Mouse (Mus musculus): Measurements from ENCODE around the gene Cela1. TPM values are rescaled to one million over a fixed set of nuclear protein-coding genes. Genes with fewer than 3 reads are reported as not detected.
A peak's percentile ranks its signal among the peaks of the same experiment; 100 is the strongest.

The Cela1 gene
- 19.3 and 22.2 TPM in 2 replicates for polyA plus RNA-seq (2012; ENCODE audit: insufficient read depth, insufficient read length, missing spikeins)

DNA sequence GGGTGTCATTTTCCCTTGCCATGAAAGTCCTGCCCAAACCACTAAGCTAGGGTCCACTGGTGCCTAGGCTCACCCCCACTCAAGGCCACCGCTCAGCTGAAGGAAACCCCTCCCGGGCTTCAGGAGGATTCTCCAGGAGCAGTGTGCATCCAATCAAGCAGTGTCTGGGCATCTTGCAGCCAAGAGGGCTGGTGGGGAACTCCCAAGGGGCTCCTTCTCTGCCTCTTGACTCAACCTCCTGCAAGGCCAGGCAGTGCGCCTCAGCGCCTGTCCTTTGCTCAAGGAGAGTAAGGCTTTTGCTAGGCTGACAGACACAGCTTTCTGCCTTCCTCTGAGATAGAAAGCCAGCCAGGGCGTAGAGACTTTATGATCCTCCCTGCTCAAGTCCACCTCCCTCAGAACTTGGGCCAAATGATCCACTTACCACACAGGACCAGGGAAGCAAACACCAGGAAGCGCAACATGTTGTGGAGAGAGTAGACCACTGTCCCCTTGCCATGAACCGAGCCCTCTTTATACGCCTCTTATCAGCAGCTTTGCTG, at the start of gene Cela1:
Gene Cela1, minus strand, starts transcription at position 492 of the 542 bp plus-strand sequence.
- Histone ChIP-seq H3K4me3 (ENCODE audit: insufficient read depth, low read depth, low read length) (peak within 1 kb of the TSS; percentile 14; the same call in 1 of the 2 replicates), H3K4me1 (ENCODE audit: control insufficient read depth, insufficient read depth, insufficient read length, low read length) (peaks cover 7% of the 10 kb centered on the region)

DNA sequence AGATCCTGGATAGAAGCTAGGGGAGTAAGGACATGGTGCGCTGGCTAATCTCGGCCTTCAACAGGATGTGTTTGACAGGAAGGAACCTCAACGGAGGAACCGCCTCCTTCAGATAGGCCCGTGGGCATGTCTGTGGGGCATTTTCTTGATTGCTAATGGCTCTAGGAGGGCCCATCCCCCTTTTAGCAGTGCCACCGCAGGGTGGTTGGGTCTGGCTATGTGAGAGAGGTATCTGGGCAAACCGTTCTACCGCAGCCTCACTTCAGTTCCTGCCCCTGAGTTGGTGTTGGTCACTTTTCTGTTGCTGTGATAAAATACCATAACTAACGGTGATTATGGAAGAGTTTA, 48.2 kb upstream of the Cela1 start:
- H3K4me1 ChIP-seq (ENCODE audit: control insufficient read depth, insufficient read depth, insufficient read length, low read length): no peaks in the 10 kb centered on the region
- H3K4me3 ChIP-seq (ENCODE audit: insufficient read depth, low read depth, low read length): no peak overlapping the region
- no peak overlapping the region for H3K27ac ChIP-seq (replicated peaks; ENCODE audit: low read depth, low read length)

More for the DNA sequence above, at the start of gene Cela1:
- peak within 1 kb of the TSS; percentile 26; the same call in 1 of the 2 replicates for H3K27ac ChIP-seq (replicated peaks; ENCODE audit: low read depth, low read length)

DNA sequence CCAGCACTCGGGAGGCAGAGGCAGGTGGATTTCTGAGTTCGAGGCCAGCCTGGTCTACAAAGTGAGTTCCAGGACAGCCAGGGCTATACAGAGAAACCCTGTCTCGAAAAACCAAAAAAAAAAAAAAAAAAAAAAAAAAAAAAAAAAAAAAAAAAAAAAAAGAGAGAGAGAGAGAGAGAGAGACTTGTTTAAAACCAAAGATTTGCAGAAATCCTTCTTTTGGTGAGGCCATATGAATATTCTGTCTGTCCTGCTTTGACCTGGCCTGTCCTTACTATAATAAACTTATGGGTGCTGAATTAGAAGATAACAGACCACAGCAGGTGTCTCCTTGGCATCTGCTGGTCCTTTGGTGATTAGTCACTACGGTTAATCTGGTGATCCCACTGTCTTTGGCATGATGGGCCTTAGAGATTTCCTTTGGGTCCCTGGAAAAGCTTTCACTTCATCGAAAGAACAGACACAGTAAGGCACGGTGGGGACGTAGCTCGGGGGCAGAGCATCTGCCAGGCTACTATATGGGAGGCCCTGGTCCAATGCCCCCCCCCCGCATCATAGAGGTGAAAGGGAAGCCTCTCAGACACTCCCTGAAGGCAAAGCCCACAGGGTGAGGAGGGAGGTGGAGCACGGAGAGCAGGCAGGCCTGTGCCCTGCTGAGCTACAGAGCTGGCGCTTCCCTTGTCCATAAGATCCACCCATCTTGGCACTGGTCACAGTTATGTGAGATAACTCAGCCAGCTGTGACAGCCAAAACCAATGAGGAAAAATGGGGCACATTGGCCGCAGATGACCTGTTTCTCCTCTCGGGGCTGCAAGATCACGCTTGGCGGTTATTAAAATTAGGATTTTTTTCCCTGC, 47.6 kb upstream of the Cela1 start:
- H3K4me3 ChIP-seq (ENCODE audit: insufficient read depth, low read depth, low read length): no peak overlapping the region
- no peaks in the 10 kb centered on the region for H3K4me1 ChIP-seq (ENCODE audit: control insufficient read depth, insufficient read depth, insufficient read length, low read length)
- H3K27ac ChIP-seq (replicated peaks; ENCODE audit: low read depth, low read length): no peak overlapping the region

DNA sequence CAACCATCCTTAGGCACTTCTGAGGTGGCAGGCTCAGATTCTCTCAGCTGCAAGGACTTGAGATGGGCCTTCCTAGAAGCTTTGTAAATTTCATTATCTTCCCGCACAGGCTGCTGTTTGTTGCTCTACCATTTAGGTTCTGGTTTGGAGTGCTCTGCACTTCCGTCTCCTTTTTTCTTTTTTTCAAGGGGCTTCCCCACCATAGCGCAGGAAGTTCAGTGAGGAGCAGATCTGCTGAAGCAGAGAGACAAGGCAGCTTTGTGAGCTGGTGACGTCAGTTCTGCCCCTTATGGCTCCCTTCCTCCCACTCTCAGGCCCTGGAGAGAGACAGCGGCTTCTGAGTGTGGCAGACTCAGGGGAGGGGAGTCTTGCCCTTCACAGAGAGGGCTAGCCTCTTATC, 44.9 kb upstream of the Cela1 start:
- no peak overlapping the region for H3K4me3 ChIP-seq (ENCODE audit: insufficient read depth, low read depth, low read length)
- no peak overlapping the region for H3K27ac ChIP-seq (replicated peaks; ENCODE audit: low read depth, low read length)

DNA sequence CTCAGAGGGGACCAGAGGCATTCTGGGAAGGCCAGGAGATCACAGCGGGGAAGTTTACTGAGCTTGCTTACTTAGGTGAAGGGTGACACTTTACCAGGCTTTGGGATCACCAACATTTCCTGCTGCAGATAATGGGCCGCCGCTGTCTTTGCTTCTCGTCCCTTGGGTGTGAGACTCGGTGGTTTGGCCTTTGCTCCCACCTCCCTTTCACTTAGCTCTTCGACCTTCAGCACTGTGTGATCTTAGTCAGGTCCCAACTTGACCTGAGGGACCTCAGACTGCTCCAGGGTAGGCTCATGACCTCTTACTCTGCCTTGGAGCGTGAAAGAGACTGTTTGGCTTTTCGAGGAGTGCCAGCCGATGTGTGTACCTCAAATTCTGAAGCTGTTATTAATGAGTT, 43.4 kb upstream of the Cela1 start:
- Histone ChIP-seq H3K4me3 (ENCODE audit: insufficient read depth, low read depth, low read length) (no peak overlapping the region), H3K4me1 (ENCODE audit: control insufficient read depth, insufficient read depth, insufficient read length, low read length) (no peaks in the 10 kb centered on the region), H3K27ac (replicated peaks; ENCODE audit: low read depth, low read length) (no peak overlapping the region)

More for the DNA sequence above, 44.9 kb upstream of the Cela1 start:
- no peaks in the 10 kb centered on the region for H3K4me1 ChIP-seq (ENCODE audit: control insufficient read depth, insufficient read depth, insufficient read length, low read length)

DNA sequence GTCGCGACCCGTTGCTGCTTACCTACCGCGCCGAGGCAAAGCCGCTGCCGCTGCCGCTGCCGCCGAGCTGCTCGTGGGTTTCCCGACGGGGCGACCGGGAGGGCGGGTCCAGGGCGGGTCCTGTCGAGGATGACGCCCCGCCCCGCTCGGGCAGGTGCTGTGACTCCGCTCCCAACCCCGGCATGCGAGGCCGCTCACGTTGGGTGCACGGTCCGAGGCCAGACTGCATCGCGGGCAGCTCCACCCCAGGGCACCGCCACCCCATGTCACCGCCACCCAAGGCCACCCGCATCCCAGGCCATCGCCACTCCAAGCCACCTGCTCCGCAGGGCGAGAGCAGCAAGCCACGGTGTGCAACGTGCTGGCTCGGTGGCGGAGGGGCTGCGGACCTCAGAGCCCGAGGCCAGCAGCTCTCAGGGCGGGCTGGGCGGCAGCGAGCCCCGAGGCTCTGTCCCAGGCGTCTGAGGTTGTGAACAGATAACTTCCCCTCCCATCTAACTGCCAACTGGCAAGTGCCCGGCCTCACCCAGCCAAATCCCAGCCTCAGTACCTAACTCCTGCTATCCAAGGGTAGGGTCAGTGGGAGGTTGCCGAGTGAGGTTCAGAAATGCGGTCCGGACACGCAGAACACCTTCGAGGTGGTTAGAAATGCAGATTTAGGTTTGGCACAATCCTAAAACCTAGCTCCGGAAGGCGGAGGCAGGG, 41.7 kb upstream of the Cela1 start, which contains the start of gene Galnt6:
Gene Galnt6, minus strand, starts transcription at position 96 of the 705 bp plus-strand sequence.
- H3K4me3 ChIP-seq (ENCODE audit: insufficient read depth, low read depth, low read length): peak within 1 kb of the TSS; percentile 36; the same call in 1 of the 2 replicates
- H3K4me1 ChIP-seq (ENCODE audit: control insufficient read depth, insufficient read depth, insufficient read length, low read length): no peaks in the 10 kb centered on the region
- no peak within 1 kb of the TSS for H3K27ac ChIP-seq (replicated peaks; ENCODE audit: low read depth, low read length)

DNA sequence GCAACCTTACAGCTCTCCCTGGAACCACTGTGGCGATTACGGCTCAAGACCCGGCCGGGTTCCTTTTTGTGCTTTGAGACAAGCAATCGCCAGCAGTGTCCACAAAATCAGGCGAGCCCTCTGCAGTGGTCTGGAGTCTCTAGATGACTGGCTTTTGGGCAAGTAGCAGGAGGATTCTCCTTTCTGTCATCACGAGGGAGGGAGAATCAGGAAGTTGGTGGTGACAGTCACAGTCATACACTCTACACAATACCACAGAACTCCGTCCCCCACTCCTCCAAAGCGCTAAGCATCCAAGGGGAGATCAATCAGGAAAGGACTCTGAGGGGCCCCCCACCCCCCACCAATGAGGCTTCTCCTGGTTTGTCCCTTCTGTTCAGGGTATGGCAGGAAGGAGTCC, 40.9 kb upstream of the Cela1 start:
- Histone ChIP-seq H3K27ac (replicated peaks; ENCODE audit: low read depth, low read length) (no peak overlapping the region), H3K4me3 (ENCODE audit: insufficient read depth, low read depth, low read length) (peak overlapping the region; percentile 36; the same call in 1 of the 2 replicates)

DNA sequence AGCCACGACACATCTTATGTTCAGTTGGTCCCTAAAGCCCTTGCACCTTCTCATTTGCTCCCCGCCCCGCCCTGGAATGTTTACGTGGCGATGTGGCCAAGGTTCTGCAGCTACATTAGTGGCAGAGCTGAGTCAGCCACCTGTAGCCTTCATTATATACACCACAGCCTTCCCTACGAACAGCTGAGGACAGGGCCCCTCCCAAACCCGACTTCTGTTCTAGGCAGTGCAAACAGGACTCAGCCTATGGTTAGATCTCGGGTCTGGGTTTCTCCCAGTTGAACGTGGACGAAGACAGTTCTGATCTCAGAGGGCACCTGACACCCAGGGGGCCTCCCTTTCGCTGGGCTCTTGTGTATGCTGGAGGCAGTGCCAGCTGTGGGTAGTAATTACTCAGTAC, 40.1 kb upstream of the Cela1 start:
- Histone ChIP-seq H3K4me1 (ENCODE audit: control insufficient read depth, insufficient read depth, insufficient read length, low read length) (no peaks in the 10 kb centered on the region), H3K27ac (replicated peaks; ENCODE audit: low read depth, low read length) (no peak overlapping the region), H3K4me3 (ENCODE audit: insufficient read depth, low read depth, low read length) (no peak overlapping the region)

More for the DNA sequence above, 40.9 kb upstream of the Cela1 start:
- H3K4me1 ChIP-seq (ENCODE audit: control insufficient read depth, insufficient read depth, insufficient read length, low read length): no peaks in the 10 kb centered on the region

DNA sequence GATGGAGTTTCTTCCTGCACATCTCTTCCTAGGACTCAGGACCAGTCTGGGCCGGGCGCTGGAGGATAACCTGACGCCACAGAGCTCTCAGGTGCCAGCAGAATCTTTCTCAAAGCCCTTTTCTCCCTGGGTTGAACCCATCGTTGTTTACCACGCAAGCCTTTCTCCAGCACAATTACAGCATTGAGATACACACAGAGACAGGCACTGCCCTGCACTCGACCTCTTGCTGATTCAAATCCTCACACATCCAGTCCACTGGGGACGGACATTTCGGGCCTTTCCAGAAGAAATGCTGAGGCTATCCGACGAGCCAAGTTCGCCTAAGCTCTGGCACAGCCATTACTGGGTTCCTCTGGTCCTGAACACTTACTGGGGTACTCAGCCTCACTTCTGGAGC, 39.0 kb upstream of the Cela1 start:
- Histone ChIP-seq H3K27ac (replicated peaks; ENCODE audit: low read depth, low read length) (no peak overlapping the region), H3K4me1 (ENCODE audit: control insufficient read depth, insufficient read depth, insufficient read length, low read length) (no peaks in the 10 kb centered on the region), H3K4me3 (ENCODE audit: insufficient read depth, low read depth, low read length) (no peak overlapping the region)

DNA sequence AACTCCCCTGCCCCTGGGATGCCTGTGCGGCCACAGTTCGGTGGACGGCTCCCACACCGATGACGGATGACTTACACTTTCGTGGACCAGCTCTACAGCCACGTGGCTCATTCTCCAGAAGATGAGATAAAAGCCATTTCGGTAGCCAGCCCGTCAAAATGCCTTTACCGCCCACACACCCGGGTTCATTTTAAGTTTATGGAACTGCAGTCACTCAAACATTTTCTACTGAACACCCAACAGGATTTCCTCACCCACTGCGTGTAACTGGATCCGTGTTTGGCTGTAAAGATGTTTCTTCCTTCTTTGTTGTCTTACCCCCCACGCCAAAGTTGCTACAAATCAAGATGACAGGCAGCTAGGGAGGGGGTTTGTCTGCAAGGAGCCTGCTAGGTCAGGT, 35.8 kb upstream of the Cela1 start:
- Histone ChIP-seq H3K27ac (replicated peaks; ENCODE audit: low read depth, low read length) (no peak overlapping the region), H3K4me1 (ENCODE audit: control insufficient read depth, insufficient read depth, insufficient read length, low read length) (no peaks in the 10 kb centered on the region), H3K4me3 (ENCODE audit: insufficient read depth, low read depth, low read length) (no peak overlapping the region)

DNA sequence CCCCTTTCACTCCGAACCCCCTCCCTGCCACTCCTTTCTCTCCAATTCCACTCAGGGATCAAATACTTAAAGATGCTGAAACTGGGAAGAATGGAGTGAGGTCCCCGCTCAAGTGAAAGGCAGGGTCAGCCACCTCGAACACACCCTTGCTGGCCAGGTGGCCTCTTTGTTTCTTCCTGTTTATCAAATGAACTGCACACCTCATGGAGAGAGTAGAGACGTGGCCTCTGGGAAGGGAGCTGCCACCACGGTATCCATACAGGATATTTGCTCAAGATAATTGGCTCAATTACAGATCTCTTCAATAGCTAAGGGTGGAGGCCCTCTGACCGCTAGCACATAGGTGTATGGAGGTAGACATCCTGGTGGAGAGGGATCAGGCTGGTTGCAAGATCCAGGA, 34.8 kb upstream of the Cela1 start:
- Histone ChIP-seq H3K4me3 (ENCODE audit: insufficient read depth, low read depth, low read length) (no peak overlapping the region), H3K27ac (replicated peaks; ENCODE audit: low read depth, low read length) (no peak overlapping the region), H3K4me1 (ENCODE audit: control insufficient read depth, insufficient read depth, insufficient read length, low read length) (no peaks in the 10 kb centered on the region)

DNA sequence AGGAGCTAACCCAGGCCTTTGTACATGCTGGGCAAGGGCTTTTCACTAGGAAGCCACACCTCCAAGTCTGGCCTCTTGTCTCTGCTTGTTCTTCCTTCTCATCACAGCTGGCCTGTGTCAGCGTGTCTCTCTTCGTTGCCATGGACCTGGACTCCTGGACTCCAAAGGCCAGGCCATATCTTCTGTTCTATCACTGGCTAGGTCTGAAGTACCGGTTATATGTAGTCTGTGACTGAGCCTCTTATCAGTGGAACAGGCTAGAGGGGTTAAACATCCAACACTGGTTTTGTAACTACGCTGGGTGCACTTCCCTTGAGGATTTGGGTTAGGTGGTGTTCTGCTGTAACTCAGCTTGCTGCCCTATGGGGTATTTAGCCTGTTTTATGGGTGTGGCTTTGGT, 34.3 kb upstream of the Cela1 start:
- Histone ChIP-seq H3K27ac (replicated peaks; ENCODE audit: low read depth, low read length) (no peak overlapping the region), H3K4me1 (ENCODE audit: control insufficient read depth, insufficient read depth, insufficient read length, low read length) (no peaks in the 10 kb centered on the region), H3K4me3 (ENCODE audit: insufficient read depth, low read depth, low read length) (no peak overlapping the region)

DNA sequence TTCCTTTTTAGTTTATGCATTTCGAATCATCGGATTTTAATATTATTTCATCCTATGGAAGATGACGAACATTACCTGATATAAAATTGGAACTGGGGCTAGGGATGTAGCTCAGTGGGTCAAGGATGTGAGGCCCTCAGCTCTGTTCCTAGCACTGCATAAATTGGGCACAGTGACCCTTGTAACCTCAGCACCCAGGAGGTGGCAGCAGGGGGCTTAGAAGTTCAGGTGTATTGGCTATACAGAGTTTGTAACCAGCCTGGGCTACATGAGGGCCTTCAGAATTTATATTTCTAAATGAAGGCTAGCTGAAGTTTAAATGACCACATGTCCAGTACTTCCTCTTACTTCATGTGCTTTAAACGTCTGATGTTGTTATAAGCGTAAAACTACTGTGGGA, 33.7 kb upstream of the Cela1 start:
- Histone ChIP-seq H3K27ac (replicated peaks; ENCODE audit: low read depth, low read length) (no peak overlapping the region), H3K4me1 (ENCODE audit: control insufficient read depth, insufficient read depth, insufficient read length, low read length) (no peaks in the 10 kb centered on the region), H3K4me3 (ENCODE audit: insufficient read depth, low read depth, low read length) (no peak overlapping the region)

DNA sequence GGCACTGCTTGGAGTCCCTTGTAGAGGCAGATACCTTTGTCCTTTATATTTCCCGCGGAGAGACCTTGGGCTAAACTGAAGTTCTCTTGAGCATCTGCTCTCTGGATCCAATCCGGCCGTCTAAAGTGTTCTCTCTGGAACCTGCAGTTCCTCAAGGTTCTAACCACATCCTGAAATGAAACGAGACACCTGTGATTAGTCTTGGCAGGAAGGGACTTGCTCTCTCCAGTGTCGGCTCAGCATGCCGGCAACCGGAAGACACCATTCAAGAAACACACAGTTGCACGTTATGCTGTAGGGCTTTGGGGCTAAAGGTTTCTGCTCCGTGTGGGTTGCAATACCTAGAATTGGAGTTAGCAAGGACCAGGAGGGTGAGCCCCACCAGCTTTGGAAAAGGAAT, 32.3 kb upstream of the Cela1 start:
- Histone ChIP-seq H3K27ac (replicated peaks; ENCODE audit: low read depth, low read length) (no peak overlapping the region), H3K4me3 (ENCODE audit: insufficient read depth, low read depth, low read length) (no peak overlapping the region), H3K4me1 (ENCODE audit: control insufficient read depth, insufficient read depth, insufficient read length, low read length) (no peaks in the 10 kb centered on the region)

DNA sequence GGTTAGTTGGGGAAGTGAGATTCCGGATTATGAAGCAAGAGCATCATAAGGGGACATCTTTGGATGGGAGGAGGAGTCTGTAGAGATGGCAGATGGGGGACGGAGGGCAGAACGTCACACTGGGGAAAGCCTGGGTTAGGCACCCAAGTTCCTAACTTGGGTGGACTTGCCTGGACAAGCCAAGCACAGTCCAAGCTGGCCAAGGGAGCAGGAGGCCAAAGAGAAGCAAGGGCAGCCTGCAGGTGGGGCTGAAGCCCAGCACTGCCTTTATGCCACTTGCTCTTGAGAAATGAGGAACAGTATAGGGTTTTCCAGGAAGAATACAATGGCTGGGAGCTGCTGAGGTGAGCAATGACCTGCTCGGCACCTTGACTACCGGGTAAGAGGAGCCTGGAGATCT, 31.5 kb upstream of the Cela1 start:
- no peak overlapping the region for H3K4me3 ChIP-seq (ENCODE audit: insufficient read depth, low read depth, low read length)
- H3K4me1 ChIP-seq (ENCODE audit: control insufficient read depth, insufficient read depth, insufficient read length, low read length): no peaks in the 10 kb centered on the region
- H3K27ac ChIP-seq (replicated peaks; ENCODE audit: low read depth, low read length): no peak overlapping the region

All from brown adipose tissue, adult 24 weeks (tissue).